Mouse (Mus musculus) megakaryocyte, embryonic 14.5 days (primary cell): ENCODE results near the gene Hils1.

Experiments
- FLI1 ChIP-seq: IDR thresholded peaks from 2 replicates; pipeline ENCODE4 v1.6.1; 2012; ENCODE audit warnings: low read length, inconsistent platforms, mixed read lengths
- GATA1 ChIP-seq: IDR thresholded peaks from 3 replicates; pipeline ENCODE4 v1.6.1; 2012; ENCODE audit warnings: mixed read lengths, low read length, inconsistent platforms, borderline replicate concordance

- TF ChIP-seq GATA1 (no peak), FLI1 (no peak)
Observed at GRCm38 (mm10) chr11:95000548-95000947, 33.2 kb downstream of the Hils1 start.
